Mouse (Mus musculus): ENCODE measurements around the gene Sept9.
A peak's percentile ranks its signal among the peaks of the same experiment; 100 is the strongest.

The Sept9 gene

DNA sequence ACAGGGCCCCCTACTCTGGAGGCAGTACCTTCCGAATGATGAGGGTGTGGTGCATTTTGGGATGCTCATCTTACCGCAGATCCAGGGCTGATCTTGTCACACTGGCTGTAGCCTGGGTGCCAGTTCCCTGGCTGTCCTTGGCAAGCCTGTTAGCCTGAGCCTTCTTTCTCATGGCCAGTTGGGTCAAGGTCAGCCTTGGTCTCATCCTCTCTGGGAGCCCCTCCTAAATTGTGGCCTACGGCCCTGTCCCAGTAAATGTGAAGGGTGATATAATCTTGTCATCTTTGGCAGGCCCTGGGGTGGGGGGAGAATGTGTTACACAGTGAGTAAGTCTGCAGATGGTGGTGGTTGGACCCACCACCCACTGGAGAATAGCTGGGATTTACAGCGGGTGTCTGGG, 147.8 kb downstream of the Sept9 start:
- no peak for DNase-seq (ENCODE audit: low spot score)

DNA sequence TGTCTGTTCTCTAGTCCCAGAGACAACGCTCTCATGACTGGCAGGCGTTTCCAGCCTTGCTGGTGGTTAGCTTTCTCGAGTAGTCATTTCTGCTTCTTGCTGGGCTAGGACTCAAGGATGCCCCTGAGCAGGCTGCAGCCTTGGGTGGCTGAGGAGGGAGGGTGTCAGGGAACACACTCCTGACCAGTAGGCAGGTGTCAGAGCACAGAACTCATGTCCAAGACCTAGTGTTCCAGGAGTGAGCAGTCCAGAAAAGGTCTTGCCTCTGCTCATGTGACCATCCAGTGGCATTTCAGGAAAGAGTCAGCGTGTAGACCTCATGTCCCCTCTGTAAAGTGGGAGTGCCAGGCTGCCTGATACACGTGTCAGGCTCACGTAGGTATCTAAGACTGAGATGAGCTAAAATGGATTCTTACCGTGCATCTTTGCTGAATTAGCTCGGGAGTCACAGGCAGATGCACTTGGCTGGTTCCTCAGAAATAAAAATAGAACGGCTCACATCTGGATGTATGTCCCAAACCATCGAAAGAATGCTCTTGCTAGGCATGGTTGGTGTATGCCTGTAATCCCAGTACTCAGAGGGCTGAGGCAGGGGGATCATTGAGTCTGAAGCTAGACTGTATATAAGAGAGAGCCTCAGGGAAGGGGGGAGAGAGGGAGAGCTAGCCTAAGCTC, 149.1 kb downstream of the Sept9 start:
- no peak for DNase-seq (ENCODE audit: low spot score)

GRCm38 (mm10) chr11:117349429-117350363, 150.2 kb downstream of the Sept9 start:
- DNase-seq (ENCODE audit: low spot score) = no peak

- DNase-seq (ENCODE audit: low spot score) = no peak
These were observed 151.2 kb downstream of the Sept9 start for GRCm38 (mm10) chr11:117350462-117351222.

GRCm38 (mm10) chr11:117353126-117353525, 153.7 kb downstream of the Sept9 start:
- DNase-seq (ENCODE audit: low spot score) = no peak

DNA sequence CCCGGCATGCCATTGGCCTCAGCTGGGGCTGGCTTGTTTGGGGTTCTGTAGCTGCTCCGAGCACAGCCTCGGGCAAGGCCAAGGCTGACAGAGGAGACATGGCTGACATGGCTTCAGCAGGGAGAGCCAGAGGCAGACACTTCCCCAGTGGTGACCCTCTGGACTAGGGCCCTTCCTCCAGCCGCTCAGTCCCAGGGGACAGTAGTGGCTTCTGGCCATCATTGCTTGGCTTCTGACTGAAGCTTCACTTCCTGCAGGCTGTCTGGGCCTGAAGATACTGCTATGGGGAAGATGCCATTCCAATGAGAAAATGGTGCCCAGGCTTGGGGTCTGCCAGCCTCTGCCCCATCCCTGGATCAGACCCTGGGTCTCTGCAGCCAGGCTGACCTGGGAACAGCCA, 154.6 kb downstream of the Sept9 start:
- DNase-seq (ENCODE audit: low spot score) = no peak

DNA sequence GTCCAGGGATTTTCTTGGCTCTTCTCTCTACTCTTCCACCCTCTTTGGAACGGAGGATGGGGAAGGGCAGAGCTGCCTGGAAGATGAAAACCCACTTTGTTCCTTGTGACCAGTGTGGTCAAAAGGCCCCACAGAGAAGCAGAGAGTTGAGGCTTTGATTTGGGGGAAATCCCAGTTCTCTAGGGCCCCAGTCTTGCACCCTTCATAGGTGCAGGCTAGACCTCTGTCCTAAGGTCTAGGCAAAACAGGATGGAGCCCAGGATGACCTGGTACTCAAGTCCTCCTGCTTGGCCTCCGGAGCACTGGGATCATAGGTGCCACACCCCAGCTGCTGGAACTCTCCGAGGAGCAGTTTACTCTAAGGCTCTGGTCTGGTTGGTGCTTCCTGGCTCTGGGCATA, 157.5 kb downstream of the Sept9 start:
- DNase-seq (ENCODE audit: low spot score) = no peak

DNA sequence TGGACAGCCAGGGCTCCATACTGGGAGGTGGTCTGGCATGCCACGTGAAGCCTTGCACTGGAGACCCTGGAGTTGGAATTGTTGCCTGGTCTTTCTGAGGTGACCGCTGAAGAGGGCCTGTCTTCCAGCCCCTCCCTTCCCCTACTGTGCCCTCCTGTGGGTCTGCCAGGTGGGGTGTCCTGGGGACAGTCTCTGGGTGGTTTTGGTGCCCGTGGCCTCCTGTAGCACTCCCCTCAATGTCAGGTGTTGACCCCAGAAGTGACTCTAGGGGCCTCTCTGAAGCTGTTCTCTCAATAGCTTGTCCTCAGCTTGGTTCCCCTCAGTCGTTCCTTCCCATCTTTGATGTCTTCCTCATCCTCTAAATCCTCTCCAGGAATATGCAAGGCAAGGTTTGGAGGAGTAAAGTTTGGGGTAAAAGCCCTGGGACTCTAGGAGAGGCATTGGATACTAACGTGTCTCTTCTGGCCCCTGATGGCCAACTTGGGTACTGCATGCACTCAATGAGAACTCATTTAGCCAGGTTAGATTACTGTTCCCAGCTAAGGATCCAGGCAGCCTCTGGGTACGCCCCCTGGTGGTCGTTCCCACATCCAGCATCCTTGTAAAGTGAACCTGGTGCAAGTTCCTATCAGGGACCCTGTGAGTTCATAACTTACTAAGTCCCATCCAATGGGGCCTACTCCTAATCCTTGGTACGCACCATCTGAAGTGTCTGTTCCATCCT, 158.6 kb downstream of the Sept9 start:
- DNase-seq (ENCODE audit: low spot score) = peak; percentile 94

DNA sequence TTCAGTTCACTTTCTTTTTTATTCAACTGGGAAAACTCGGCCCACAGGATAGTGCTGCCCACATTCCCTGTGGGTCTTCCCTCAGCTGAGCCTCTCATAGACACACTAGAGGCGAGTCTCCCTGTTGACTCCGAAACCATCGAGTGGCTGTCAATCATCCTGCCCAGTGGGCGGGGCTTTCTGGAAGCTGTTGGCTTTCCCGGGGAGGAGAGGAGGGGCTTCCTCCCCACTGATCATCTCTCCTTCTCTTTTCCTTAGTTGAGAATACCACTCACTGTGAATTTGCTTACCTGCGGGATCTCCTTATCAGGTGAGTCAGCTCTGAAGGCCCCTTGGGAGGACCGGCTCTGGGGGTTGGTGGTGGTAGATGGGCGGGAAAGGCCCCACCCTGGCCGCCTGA, 159.7 kb downstream of the Sept9 start:
- DNase-seq (ENCODE audit: low spot score) = no peak

DNA sequence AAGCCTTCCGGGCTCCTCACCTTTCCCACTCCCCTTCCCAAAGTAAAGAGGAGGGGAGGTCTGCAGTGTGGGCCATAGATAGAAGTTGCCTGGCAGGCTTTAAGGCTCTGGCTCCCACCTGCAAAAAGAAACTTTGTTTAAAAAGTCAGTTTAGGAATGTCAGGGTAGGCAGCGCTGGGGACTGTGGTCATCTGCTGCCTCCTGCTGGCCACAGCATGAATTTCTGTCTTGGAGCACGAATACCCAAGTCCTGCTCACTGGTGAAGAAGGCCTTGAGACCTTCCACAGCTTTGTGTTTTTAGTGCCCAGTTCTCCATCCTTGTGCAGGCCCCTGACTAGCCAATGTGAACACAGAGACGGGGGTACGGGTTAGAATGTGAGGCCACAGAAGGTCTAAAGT, 160.4 kb downstream of the Sept9 start:
- peak; percentile 68 for DNase-seq (ENCODE audit: low spot score)

GRCm38 (mm10) chr11:117360561-117360960, 161.1 kb downstream of the Sept9 start:
- no peak for DNase-seq (ENCODE audit: low spot score)

DNA sequence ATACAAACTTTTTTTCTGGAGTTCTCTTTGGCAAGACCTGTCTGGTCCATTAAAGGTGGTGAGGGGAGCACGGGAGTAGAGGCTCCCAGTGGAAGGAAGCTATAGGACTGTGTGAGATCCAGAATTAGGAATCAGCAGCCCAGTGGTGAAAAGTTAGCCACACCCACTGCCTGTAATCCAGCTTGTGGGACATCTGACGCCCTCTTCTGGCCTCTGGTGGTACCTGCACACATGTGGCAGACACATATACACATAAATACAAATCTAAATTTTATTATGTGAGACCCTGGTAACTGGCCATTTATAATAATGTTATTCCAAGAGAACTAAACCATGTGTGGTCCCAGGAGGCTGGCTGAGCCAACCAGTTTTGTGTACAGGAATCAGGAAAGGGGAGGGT, 162.8 kb downstream of the Sept9 start:
- no peak for DNase-seq (ENCODE audit: low spot score)

DNA sequence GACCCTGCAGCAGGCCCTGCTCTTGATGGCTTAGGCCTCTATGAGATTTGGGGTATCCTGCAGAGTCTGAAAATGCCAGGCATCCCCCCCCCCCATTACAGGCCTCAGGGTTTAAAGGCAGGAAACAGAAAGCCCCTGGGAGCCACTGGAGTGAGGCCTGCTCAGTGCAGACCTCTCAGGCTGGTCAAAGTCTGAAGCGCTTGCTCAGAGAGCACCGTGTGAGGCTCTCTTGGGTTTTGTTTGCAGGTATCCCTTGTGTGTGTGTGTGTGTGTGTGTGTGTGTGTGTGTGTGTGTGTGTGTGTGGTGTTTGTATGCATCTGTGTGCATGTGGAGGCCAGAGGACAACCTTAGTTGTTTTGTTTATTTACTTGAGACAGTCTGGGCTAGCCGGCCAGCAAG, 164.5 kb downstream of the Sept9 start:
- no peak for DNase-seq (ENCODE audit: low spot score)

- peak; percentile 45 for DNase-seq (ENCODE audit: low spot score)
These were observed 167.0 kb downstream of the Sept9 start for GRCm38 (mm10) chr11:117366426-117366825.

DNA sequence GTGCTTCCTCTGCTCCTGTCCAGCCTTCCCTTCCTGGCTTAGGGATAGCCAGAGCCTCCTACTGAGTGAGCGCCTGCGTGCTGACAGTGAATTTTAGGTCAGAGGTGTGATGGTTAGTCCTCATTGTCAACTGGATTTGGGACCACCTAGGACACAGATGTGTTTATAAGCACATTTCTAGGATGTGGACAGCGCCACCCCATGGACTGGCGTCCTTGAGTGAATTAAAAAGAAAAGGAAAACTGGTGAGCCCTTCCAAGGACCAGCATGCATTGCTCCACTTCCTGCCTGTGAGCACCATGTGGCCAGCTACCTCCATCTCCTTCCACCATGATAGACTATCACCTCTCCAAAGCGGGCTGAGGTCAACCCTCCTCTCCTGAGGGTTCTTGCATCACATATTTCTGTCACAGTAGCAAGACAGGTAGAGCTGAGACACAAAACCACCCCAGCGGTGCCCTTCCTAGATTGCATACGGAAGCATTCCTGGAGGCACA, 167.4 kb downstream of the Sept9 start:
- DNase-seq (ENCODE audit: low spot score) = no peak

- DNase-seq (ENCODE audit: low spot score) = no peak
These were observed 168.5 kb downstream of the Sept9 start for GRCm38 (mm10) chr11:117367937-117368336.

GRCm38 (mm10) chr11:117369347-117369746, 169.9 kb downstream of the Sept9 start:
- no peak for DNase-seq (ENCODE audit: low spot score)

GRCm38 (mm10) chr11:117370262-117370850, 170.9 kb downstream of the Sept9 start:
- DNase-seq (ENCODE audit: low spot score) = no peak

- no peak for DNase-seq (ENCODE audit: low spot score)
These were observed 173.1 kb downstream of the Sept9 start for GRCm38 (mm10) chr11:117372537-117372936.

- no peak for DNase-seq (ENCODE audit: low spot score)
These were observed 173.7 kb downstream of the Sept9 start for GRCm38 (mm10) chr11:117373195-117373594.

GRCm38 (mm10) chr11:117373870-117374269, 174.4 kb downstream of the Sept9 start:
- DNase-seq (ENCODE audit: low spot score) = no peak
